Mouse (Mus musculus) cortical plate, adult 2 months (tissue): ENCODE results near the gene Slc12a3. TPM values are rescaled to one million over a fixed set of nuclear protein-coding genes. Genes with fewer than 3 reads are reported as not detected.
"Not testable (repeated sequence)": the region's sequence is repeated elsewhere in the genome, so short reads cannot be mapped to it uniquely, and the experiment has no call there.

Experiments
- H3K27ac ChIP-seq: fragments of 200-500 bp; 2 replicates; pipeline ENCODE4 v1.5.1; 2012; ENCODE audit warnings: low read length, control low read depth, inconsistent platforms; ENCODE audit not compliant: insufficient read depth
- H3K4me1 ChIP-seq: fragments of 200-500 bp; 2 replicates; pipeline ENCODE4 v1.6.1; 2011; ENCODE audit warnings: low read length; ENCODE audit not compliant: control insufficient read depth, insufficient read depth
- H3K4me3 ChIP-seq: fragments of 200-500 bp; 2 replicates; pipeline ENCODE4 v1.5.1; 2011; ENCODE audit warnings: mild to moderate bottlenecking, low read length, control low read depth; ENCODE audit not compliant: insufficient read depth
- CTCF ChIP-seq: fragments of 200-500 bp; IDR thresholded peaks from 2 replicates; pipeline ENCODE4 v1.5.1; 2011; ENCODE audit warnings: mild to moderate bottlenecking, control low read depth, low read length; ENCODE audit not compliant: insufficient read depth; ENCODE audit errors: extremely low read depth
- POLR2A ChIP-seq: fragments of 200-500 bp; IDR thresholded peaks from 2 replicates; pipeline ENCODE4 v1.6.1; 2011; ENCODE audit warnings: mild to moderate bottlenecking, low read length, control low read depth; ENCODE audit not compliant: insufficient read depth; ENCODE audit errors: extremely low read depth
- polyA plus RNA-seq: library from polyadenylated mRNA; depleted of rRNA; stranded (reverse); fragments of >200 nt; gene quantifications from 2 replicates; pipeline ENCODE4 v1.2.3, GENCODE M21; 2012

Gene Slc12a3
- polyA plus RNA-seq, 1 experiment: 1.0 TPM

DNA sequence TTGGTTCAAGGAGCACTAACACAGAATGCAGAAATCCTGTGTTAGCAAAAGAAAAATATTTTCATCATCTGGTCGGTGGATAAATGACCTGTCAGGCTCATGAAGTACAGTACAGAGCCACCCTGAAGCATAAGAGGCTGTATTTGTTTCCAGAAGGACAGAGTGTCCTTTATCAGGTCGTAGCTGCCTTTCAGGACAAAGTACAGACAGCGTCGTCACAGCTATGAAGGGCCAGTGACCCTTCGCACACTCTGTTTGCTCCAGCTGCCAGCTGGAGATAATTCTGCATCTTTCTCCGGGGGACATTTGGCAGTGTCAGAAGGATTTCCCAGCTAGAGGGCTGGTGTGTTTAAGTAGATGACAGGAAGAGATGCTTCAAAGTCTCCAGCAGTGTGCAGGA lies 63.6 kb downstream of the Slc12a3 start:
- no peak for TF ChIP-seq POLR2A
- no peak for TF ChIP-seq CTCF
- Histone ChIP-seq H3K4me1 (0 out of 2 replicates have a peak, but pooled peaks cover 1% of the 10 kb centered on the region), H3K27ac (no peak overlapping the region), H3K4me3 (no peak overlapping the region)

DNA sequence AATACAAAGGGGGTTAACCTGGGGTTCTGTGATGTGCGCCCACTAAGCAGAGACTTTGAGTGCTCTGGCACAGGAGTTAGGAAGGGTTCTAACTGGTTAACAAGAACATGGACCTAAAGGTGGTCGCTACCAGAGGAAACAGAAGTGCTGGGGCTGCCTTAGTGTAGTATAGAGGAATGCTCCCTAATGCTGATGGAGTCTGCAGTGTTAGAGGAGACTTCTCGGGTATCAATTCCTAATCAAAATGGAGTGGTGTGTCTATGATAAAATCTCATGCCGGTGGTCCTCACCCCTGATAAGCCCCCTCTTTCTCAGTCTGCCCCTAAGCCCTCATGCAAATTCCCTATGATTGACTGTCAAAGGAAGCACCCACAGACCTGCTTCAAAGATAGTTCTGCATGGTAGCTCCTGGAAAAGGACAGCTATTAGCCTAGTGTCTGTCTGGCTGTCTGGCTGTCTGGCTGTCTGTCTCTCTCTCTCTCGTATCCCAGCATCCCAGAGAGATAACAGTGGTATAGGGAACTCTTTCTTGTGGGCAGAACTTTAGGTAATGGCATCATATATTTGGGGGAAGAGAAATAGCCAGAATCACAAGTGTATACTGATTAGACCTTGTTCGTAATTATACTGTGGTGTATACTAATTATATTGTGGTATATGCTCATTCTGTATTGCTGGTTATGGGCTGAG lies 67.0 kb downstream of the Slc12a3 start:
- Histone ChIP-seq H3K4me3 (no peak overlapping the region), H3K27ac (no peak overlapping the region), H3K4me1 (no peaks in the 10 kb centered on the region)
- TF ChIP-seq POLR2A (no peak), CTCF (no peak)

DNA sequence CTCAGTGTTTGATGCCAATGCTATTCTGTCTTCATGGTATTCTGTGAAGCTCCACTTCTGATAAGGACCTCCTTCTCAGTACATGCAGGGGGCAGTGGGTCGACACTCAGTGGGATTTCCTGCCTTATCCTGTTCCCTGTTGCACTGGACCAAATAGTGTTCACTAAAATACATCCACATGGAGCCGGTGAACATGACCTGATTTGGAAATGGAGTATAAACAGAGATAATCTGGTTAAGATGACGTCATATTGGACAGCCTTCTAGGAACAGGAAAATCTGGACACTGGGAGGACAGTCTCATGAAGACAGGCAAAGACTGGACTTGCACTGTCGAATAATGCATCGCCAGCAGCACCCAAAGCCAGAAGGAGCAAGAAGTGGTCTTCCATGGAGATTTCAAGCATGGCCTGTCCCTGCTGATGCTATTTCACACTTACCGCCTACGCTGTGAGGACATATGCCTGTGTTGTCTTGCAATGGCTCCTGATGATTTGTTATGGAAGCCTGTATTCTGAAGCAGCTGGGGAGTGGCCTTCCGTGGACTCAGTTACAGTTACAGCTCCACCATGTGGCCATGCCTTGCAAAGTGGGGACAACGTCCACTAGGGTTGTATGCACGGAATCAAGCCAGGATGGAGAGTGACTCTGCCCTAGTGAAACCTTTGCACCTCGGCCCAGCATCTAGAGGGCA lies 68.1 kb downstream of the Slc12a3 start:
- TF ChIP-seq POLR2A (no peak), CTCF (peak; percentile 79)
- no peak overlapping the region for H3K27ac ChIP-seq
- no peaks in the 10 kb centered on the region for H3K4me1 ChIP-seq
- no peak overlapping the region for H3K4me3 ChIP-seq

DNA sequence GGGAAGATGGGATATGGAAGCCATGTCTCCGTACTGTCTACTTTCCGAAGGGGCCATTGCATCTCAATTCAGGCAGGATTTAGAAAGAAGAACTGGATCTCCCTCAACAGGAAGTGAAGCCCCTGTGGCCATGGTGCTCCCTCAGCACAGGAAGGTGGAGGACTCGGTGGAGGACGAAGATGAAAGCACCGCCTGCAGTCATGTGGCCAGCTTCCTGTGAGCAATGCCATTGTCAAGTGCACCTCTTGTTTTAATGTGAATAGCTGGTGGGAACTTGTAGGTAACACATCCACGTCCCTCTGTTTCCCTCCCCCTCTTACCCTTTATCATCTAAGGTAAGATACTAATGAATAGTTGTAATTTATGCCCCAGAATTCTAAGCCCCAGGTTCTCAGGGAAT lies 69.6 kb downstream of the Slc12a3 start:
- H3K4me3 ChIP-seq: no peak overlapping the region
- no peaks in the 10 kb centered on the region for H3K4me1 ChIP-seq
- no peak for TF ChIP-seq CTCF
- TF ChIP-seq POLR2A: no peak
- no peak overlapping the region for H3K27ac ChIP-seq

DNA sequence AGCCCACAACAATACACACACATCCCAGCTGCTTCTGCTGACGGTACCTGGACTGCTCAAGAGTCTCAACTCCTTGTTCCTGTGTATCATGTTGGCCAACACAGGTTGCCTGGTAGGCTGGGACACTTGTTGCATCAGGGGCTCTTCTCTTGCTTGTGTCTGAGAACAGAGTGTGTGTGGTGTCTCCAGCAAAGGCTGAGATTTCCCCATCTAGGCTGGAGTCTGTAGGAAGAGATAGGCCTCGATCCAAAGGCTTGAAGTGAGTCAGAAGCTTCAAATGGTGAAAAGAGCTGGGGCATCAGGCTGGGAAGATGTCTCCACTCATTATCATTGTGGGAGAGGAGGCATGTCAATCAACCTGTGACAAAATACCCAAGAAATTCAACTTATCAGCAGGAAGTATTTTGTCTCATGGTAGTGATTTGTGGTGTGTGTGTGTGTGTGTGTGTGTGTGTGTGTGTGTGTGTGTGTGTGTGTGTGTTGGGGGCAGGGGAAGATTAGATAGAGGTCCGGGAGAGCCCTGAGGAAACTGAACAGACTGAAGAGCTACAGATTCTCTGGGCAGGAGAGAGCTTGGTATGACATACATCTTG lies 70.5 kb downstream of the Slc12a3 start:
- TF ChIP-seq POLR2A (no peak), CTCF (no peak)
- Histone ChIP-seq H3K27ac (no peak overlapping the region), H3K4me1 (no peaks in the 10 kb centered on the region), H3K4me3 (no peak overlapping the region)

DNA sequence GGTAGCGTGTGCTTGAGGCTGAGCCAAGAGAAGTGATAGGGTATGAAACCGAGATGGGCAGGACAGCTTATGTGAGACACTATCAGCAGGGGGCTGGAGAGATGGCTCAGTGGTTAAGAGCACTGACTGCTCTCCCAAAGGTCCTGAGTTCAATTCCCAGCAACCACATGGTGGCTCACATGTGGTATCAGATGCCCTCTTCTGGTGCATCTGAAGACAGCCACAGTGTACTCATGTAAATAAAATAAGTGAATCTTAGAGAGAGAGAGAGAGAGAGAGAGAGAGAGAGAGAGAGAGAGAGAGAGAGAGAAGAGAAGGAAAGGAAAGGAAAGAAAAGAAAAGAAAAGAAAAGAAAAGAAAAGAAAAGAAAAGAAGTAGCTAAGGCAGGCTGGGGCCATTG lies 71.0 kb downstream of the Slc12a3 start:
- H3K27ac ChIP-seq, H3K4me3 ChIP-seq, H3K4me1 ChIP-seq: not testable (repeated sequence)

DNA sequence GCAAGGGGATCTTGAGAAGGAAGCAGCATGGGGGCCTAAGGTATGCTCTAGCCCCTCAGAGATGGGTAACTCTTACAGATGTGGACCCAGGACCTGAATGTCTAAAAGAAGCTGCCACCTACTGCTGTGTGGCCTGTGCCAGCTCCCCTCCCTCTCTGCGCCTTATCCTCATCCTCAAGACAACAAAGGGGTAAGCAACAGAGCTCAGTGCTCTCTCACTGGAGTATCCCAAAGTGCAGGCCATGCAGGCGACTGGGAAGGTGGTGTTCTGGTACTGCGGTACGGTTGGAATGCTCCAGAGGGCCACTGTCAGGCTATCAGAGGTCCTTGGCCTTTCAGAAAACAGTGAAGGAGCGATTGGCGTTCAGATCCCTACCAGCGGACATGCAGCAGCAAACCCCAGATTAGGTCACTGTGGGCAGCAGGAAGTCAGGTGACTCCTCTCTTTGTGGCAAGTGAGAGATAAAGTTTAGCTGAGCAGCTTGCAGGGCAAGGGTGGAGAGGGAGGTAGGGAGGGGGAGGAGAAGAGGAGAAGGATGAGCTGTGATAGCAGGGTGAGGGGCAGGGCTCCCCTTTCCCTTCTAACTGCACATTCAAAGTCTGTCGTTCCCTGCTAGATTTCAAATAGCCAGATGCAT lies 79.6 kb downstream of the Slc12a3 start:
- no peak for TF ChIP-seq POLR2A
- no peak for TF ChIP-seq CTCF
- Histone ChIP-seq H3K4me1 (no peaks in the 10 kb centered on the region), H3K27ac (no peak overlapping the region), H3K4me3 (no peak overlapping the region)

DNA sequence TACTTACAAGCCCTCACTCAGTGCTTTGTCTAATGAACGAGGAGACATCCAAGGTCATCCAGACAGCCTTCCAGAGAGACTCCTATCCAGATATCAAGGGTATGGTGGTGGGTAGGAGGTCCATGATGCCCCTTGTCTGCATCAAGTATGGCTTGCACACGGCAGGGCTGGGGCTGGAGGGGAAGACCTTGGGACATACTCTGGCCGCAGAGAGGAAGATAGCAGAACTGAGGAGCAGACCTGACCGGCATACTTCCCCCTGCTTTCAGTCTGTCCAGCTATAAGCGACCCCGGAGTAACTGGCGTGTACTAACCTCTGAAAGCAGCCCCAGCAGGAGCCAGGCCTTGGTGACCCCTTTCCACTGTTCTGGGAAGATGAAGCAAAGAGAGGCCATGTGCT lies 80.5 kb downstream of the Slc12a3 start:
- Histone ChIP-seq H3K27ac (no peak overlapping the region), H3K4me3 (no peak overlapping the region), H3K4me1 (no peaks in the 10 kb centered on the region)
- no peak for TF ChIP-seq CTCF

DNA sequence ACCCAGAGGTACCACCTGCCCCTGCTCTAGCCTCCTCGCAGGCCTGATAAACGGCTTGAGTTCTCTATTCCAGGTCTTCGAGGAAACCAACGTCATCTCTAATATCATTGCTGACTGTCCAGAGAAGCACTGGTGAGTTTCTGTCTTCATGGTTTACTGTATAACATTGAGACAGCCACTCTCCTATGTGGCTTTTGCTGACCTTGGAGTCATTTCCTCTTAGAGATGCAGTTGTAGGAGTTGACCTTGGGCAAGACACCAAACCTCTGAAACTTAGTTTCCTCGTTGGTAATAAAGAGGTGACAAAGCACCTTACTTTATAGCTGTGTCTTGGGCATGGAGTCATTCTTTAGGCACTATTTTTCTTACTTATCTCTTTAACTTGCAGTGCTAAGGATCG lies 83.5 kb downstream of the Slc12a3 start:
- no peak for TF ChIP-seq CTCF
- no peak for TF ChIP-seq POLR2A
- no peaks in the 10 kb centered on the region for H3K4me1 ChIP-seq
- no peak overlapping the region for H3K27ac ChIP-seq
- no peak overlapping the region for H3K4me3 ChIP-seq

DNA sequence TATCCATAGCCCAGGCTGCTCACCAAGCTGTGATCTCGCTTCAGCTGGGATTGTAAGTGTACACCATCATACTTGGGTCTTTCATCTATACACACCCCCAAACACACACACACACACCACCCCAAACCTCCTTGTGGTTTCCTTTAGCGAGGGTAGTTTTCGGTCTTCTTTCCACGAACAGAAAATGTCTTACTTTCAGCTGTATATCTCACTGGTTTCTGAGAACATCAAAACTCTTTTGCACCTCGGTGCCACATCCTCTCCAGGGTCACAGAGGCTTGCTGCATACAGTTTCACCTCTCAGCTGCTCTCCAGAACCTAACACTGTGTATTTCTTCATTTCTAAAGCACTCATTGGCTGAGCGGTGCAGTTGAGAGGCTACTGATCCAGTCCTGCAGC lies 84.5 kb downstream of the Slc12a3 start:
- Histone ChIP-seq H3K4me3 (no peak overlapping the region), H3K4me1 (no peaks in the 10 kb centered on the region), H3K27ac (no peak overlapping the region)
- TF ChIP-seq POLR2A (no peak), CTCF (no peak)
